Mouse (Mus musculus) bone marrow macrophage, adult 2 months (primary cell): ENCODE results near the gene Cbx2.

ENCODE experiments used
- CTCF ChIP-seq: IDR thresholded peaks from 2 replicates; pipeline ENCODE4 v1.5.1; 2012; ENCODE audit warnings: low read depth, mild to moderate bottlenecking, low read length, moderate library complexity
- POLR2A ChIP-seq: IDR thresholded peaks from 2 replicates; pipeline ENCODE4 v1.6.1; 2012; ENCODE audit warnings: mild to moderate bottlenecking, low read depth, low read length, borderline replicate concordance

DNA sequence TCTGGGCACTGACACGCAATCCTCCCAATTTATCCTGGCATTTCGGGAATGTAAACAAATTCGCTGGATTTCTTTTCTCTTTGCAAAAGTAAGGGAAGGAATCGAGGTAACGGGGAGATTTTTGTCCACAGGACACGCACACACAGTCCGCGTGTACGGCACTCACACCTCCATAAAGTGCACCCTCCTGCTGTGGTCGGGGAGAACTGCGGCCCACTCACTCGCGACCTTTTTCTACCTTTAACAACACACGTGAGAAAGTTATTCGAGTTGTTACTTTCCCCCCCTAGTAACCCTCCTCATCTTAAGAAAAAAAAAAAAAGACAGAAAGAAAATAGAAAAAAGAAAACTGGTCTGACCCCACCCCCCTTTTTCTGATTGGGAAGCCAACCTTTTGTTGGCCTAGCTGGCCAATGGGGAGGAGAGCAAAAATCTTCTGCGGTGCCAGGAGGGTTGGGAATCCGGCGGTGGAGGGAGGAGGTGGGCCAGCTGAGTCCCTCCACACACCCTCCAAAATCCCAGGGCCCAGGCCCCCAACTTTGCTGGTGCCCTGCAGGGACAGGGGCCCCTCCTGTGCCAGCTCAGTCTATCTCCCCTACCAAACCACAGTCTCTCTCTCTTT is 15.1 kb downstream of the Cbx2 start:
- TF ChIP-seq POLR2A (no peak), CTCF (no peak)
